Mouse (Mus musculus) ES-Bruce4 (cell line): ENCODE measurements at regions not wholly inside any gene's neighbourhood (a gene's known extent, or its start where the extent isn't known, plus 50 kb on each side); places are given as distances from the start of the nearest gene placed in this dataset.

ENCODE experiments used
- H3K27ac ChIP-seq: 2 replicates; pipeline ENCODE4 v1.5.1; 2012; ENCODE audit warnings: low read length, inconsistent platforms; ENCODE audit not compliant: insufficient read depth
- H3K27me3 ChIP-seq: 2 replicates; pipeline ENCODE4 v1.6.1; 2012; ENCODE audit warnings: mild to moderate bottlenecking, low read length, inconsistent platforms; ENCODE audit not compliant: control insufficient read depth, poor library complexity, insufficient read depth, severe bottlenecking
- H3K36me3 ChIP-seq: 2 replicates; pipeline ENCODE4 v1.6.1; 2012; ENCODE audit warnings: inconsistent platforms, mild to moderate bottlenecking, low read length, moderate library complexity; ENCODE audit not compliant: control insufficient read depth, poor library complexity, insufficient read depth, severe bottlenecking
- H3K4me1 ChIP-seq: one replicate; pipeline ENCODE4 v1.8.1; 2011; ENCODE audit warnings: low read length; ENCODE audit not compliant: control insufficient read depth, insufficient read depth
- H3K4me3 ChIP-seq: 2 replicates; pipeline ENCODE4 v1.5.1; 2011; ENCODE audit warnings: low read depth, mild to moderate bottlenecking, low read length
- H3K9ac ChIP-seq: 2 replicates; pipeline ENCODE4 v1.6.1; 2012; ENCODE audit warnings: low read depth, mild to moderate bottlenecking, inconsistent platforms; ENCODE audit not compliant: poor library complexity, severe bottlenecking
- H3K9me3 ChIP-seq: replicated peaks from 2 replicates; pipeline ENCODE4 v1.6.1; 2012; ENCODE audit warnings: mild to moderate bottlenecking, low read length, inconsistent platforms; ENCODE audit not compliant: control insufficient read depth, poor library complexity, insufficient read depth, severe bottlenecking
- CTCF ChIP-seq: IDR thresholded peaks from one replicate; pipeline ENCODE4 v1.8.1; 2011; ENCODE audit warnings: low read depth, low read length
- EP300 ChIP-seq: IDR thresholded peaks from 2 replicates; pipeline ENCODE4 v1.6.1; 2011; ENCODE audit warnings: low read depth, low read length; ENCODE audit not compliant: insufficient read depth
- POLR2A ChIP-seq: IDR thresholded peaks from one replicate; pipeline ENCODE4 v1.8.1; 2011; ENCODE audit warnings: low read length; ENCODE audit not compliant: insufficient read depth

DNA sequence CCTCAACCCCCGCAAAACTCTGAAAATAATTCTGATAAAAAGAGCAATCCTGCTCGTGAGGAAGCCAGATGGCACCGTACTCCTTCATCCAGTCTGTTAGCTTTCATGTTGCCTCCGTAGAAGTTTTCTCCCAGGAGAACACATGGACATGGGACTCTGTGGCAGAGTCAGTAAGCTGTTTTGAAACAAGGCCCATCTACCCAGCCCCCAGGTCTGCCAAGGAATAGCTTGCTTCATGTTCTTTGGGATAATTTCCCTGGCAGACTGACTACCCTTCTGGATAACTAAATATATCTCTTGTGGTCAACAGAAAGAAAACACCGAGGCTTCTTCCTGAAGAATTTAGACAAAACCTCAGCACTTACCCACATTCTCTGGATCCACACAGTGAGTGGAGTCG is 111.2 kb upstream of the Spred1 start:
- Histone ChIP-seq H3K27me3 (no peaks in the 10 kb centered on the region), H3K9ac (no peak overlapping the region), H3K36me3 (no peaks in the 10 kb centered on the region), H3K4me3 (no peak overlapping the region), H3K9me3 (no peaks in the 10 kb centered on the region), H3K4me1 (no peaks in the 10 kb centered on the region), H3K27ac (no peak overlapping the region)
- no peak for TF ChIP-seq POLR2A

- no peaks in the 10 kb centered on the region for H3K4me1 ChIP-seq
- no peaks in the 10 kb centered on the region for H3K36me3 ChIP-seq
- TF ChIP-seq EP300: no peak
- no peak for TF ChIP-seq CTCF
- TF ChIP-seq POLR2A: no peak
- no peaks in the 10 kb centered on the region for H3K9me3 ChIP-seq
- no peaks in the 10 kb centered on the region for H3K27me3 ChIP-seq
- no peak overlapping the region for H3K27ac ChIP-seq
- H3K4me3 ChIP-seq: no peak overlapping the region
- no peak overlapping the region for H3K9ac ChIP-seq
Observed at GRCm38 (mm10) chr2:117010942-117011341, 110.2 kb upstream of the Spred1 start.

DNA sequence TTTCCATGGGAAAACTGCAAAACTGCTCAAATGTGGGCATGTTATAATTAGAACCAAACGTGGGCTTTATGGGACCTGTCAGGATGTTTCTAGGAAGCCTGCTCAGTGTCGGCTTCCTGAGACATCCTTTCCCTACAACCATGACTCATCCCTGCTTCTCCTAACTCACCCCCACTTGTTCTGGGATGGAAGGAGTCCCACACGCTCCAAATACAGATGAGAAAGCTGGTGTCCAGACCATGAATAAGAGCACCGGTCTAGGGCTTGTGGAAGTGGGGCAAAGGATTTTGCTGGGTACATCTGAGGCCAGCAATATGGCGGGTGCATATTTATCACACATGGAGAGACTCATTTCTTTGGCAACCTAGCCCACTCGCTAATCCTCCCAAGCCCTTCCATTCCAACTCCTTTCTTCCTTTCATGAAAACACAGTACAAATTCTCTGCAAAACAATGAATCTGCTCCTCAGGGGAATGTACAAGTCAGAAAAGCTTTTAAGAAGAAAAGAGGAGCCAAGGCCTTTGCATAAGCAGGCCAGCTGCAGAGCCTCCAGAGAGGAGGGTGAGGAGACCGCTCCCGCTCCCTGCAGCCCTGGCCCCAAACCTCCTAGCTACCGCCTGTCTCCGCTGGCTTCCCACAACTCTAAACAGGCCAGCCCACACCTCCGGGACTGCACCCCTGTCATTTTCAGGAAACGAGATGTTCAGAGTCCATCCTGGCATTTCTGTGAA is 103.1 kb upstream of the Spred1 start:
- TF ChIP-seq POLR2A (no peak), EP300 (0 out of 2 replicates have a peak, but pooled peaks have one; percentile 18), CTCF (no peak)
- no peaks in the 10 kb centered on the region for H3K27me3 ChIP-seq
- peaks cover 2% of the 10 kb centered on the region for H3K4me1 ChIP-seq
- peak overlapping the region; percentile 28; the same call in 1 of the 2 replicates for H3K9ac ChIP-seq
- H3K4me3 ChIP-seq: peak overlapping the region; percentile 42
- no peaks in the 10 kb centered on the region for H3K9me3 ChIP-seq
- H3K27ac ChIP-seq: peak overlapping the region; percentile 97
- no peaks in the 10 kb centered on the region for H3K36me3 ChIP-seq

- H3K27ac ChIP-seq: peak overlapping the region; percentile 97
- H3K4me1 ChIP-seq: peaks cover 2% of the 10 kb centered on the region
- H3K27me3 ChIP-seq: no peaks in the 10 kb centered on the region
- TF ChIP-seq POLR2A (no peak), EP300 (peak; percentile 86), CTCF (no peak)
- H3K9me3 ChIP-seq: no peaks in the 10 kb centered on the region
- H3K4me3 ChIP-seq: no peak overlapping the region
- H3K9ac ChIP-seq: no peak overlapping the region
- H3K36me3 ChIP-seq: no peaks in the 10 kb centered on the region
Observed at GRCm38 (mm10) chr2:117018917-117019538, 102.1 kb upstream of the Spred1 start.

DNA sequence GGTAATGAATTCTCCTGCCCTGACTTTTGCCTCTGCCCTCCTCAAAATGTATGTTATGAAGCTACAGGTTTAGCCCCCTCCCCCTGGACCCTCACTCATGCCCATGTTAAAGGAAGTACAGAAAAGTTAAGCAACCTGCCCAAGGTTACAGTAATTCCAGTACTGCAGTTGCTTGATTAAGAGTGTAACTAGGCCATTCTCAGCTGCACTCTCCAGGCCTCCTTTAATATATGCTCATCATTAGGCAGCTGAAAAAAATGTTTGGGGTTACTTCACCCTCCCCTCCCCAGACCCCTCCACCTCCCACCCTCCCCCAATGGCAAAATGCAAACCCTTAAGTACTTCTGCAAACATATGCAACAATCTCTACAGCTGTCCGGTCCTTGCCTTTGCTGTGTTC is 101.6 kb upstream of the Spred1 start:
- H3K4me1 ChIP-seq: peaks cover 2% of the 10 kb centered on the region
- H3K9ac ChIP-seq: no peak overlapping the region
- H3K4me3 ChIP-seq: no peak overlapping the region
- no peaks in the 10 kb centered on the region for H3K27me3 ChIP-seq
- H3K27ac ChIP-seq: 0 out of 2 replicates have a peak overlapping the region, but pooled peaks have one; percentile 71
- no peaks in the 10 kb centered on the region for H3K9me3 ChIP-seq
- TF ChIP-seq CTCF (no peak), POLR2A (no peak), EP300 (no peak)
- H3K36me3 ChIP-seq: no peaks in the 10 kb centered on the region

GRCm38 (mm10) chr2:117021787-117022186 is 99.4 kb upstream of the Spred1 start:
- Histone ChIP-seq H3K27me3 (no peaks in the 10 kb centered on the region), H3K4me1 (peaks cover 2% of the 10 kb centered on the region), H3K36me3 (no peaks in the 10 kb centered on the region), H3K9me3 (no peaks in the 10 kb centered on the region), H3K4me3 (no peak overlapping the region), H3K27ac (no peak overlapping the region), H3K9ac (no peak overlapping the region)
- TF ChIP-seq CTCF: no peak
- no peak for TF ChIP-seq EP300
- no peak for TF ChIP-seq POLR2A
